Mouse (Mus musculus): Measurements from ENCODE around the gene Atp1b3. TPM values are rescaled to one million over a fixed set of nuclear protein-coding genes. Genes with fewer than 3 reads are reported as not detected.

The Atp1b3 gene
- polyA plus RNA-seq, 1 experiment from 2014 or later = 165 TPM

Other genes with a start within 250 kb of the Atp1b3 start
- 3.7 and 4.4 TPM in 2 replicates for gene Gk5, start 245.1 kb downstream of the Atp1b3 start, polyA plus RNA-seq (2014; fragmentation: Nextera tagmentation; extraction: Ambion mirVana)
- gene Tfdp2, start 168.2 kb downstream of the Atp1b3 start, polyA plus RNA-seq (2014; fragmentation: Nextera tagmentation; extraction: Ambion mirVana) = 64.9 and 69.9 TPM in 2 replicates
- 265 and 278 TPM in 2 replicates for gene Rnf7, start 114.2 kb upstream of the Atp1b3 start, polyA plus RNA-seq (2014; fragmentation: Nextera tagmentation; extraction: Ambion mirVana)
- gene Gm28729, start 160.8 kb upstream of the Atp1b3 start, polyA plus RNA-seq (2014; fragmentation: Nextera tagmentation; extraction: Ambion mirVana) = not detected in 2 replicates

Measured in neural tube, embryonic 11.5 days (tissue).